Mouse (Mus musculus): ENCODE results near the gene Slco3a1. TPM values are rescaled to one million over a fixed set of nuclear protein-coding genes. Genes with fewer than 3 reads are reported as not detected.

Slco3a1 gene
- total RNA-seq, 2 experiments from 2014 or later, result 65.6 to 66.6 TPM

GRCm38 (mm10) chr7:74353707-74354468 lies 200.7 kb downstream of the Slco3a1 start:
- no peak for DNase-seq (ENCODE audit: low spot score in 2 of 2)

DNA sequence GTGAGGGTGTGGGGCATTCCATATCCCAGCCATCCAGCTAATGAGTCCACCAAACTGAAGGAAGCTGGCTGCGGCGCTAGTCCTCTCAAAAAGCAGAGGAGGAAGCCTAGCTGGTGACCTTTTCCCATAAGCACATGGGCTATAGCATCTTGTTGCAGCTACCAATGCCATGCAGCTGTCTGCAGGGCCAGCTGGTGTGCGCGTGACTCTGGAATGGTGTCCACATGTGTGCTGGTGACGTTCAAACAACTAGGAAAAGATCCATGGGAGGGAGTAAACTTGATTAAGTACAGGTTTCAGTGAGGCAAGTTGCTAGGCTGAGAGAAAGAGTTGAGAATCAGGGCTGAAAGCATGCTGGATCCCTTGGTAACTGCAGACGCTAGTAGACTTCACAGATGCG lies 201.3 kb downstream of the Slco3a1 start:
- no peak for DNase-seq (ENCODE audit: low spot score in 2 of 2)

- no peak for DNase-seq (ENCODE audit: low spot score in 2 of 2)
These were observed 206.2 kb downstream of the Slco3a1 start for GRCm38 (mm10) chr7:74348318-74348890.

DNA sequence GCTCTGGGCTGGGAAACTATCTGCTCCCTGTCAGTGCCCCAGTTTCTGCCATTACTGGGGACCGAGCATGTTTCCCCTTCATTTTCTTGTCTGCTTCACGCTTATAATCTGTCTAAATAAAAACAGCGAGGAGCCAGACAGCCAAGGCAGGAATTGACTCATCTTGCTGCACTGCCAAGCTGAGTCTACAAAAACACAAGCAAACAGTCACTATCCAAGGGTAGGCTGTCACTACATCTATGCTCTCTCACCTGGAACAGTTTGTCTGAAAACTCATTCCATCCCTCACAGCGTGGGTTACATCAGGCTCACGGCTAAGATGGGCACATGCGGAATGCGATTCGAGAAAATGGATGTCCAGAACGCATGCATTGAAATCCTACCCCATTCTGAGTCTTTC lies 207.6 kb downstream of the Slco3a1 start:
- DNase-seq (ENCODE audit: low spot score in 2 of 2), result no peak

DNA sequence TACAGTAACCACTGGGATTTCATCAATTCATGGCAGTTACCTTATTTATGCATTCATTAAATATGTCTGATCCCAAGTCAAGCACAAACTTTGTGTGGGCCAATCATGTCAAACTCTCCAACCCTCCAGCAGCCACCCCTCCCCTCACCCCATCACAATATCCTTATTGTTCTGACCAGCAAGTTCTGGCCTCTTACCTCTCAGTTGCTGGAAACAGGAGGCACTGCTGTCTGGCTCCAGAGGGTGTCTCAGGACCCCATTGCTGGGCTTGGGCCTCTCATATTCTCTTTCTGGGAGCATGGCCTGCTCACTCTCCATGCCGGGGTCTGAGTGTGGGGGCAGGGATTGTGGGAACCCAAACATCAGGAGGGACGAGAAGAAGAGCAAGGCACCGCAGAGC lies 208.1 kb downstream of the Slco3a1 start:
- DNase-seq (ENCODE audit: low spot score in 2 of 2), result no peak

DNA sequence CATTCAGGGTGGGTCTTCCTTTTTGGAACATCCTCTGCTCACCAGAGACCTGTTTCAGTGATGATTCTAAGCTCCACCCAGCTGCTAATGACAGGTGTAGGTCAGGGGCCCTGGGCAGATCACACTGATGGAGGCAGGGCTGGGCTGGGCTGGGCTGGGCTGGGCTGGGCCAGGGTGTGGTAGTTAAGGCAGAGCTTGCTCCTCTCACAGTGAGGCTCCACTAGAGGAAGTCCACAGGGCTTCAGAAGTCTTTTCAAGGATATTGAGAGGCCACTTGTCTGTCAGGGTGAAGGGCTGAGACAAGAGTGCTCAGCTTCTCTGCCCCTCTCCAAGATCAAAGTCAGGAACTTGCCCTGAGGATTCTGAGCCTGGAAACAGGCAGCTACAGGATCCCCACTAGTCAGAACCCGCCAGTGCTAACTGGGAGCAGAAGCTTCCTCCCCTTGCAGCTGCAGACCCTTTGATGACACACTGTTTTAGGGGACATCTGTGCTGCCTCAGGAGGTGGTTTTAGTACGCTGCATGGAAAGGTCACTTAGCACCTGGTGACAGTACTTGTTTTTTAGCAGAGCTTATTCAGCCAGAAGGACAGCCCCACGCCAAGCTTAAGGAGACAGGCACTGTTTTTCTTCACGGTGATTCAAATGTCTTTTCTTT lies 213.3 kb downstream of the Slco3a1 start:
- DNase-seq (ENCODE audit: low spot score in 2 of 2), result no peak

GRCm38 (mm10) chr7:74340419-74340954 lies 214.1 kb downstream of the Slco3a1 start:
- no peak for DNase-seq (ENCODE audit: low spot score in 2 of 2)

GRCm38 (mm10) chr7:74337677-74338420 lies 216.7 kb downstream of the Slco3a1 start:
- DNase-seq (ENCODE audit: low spot score in 2 of 2), result no peak

DNA sequence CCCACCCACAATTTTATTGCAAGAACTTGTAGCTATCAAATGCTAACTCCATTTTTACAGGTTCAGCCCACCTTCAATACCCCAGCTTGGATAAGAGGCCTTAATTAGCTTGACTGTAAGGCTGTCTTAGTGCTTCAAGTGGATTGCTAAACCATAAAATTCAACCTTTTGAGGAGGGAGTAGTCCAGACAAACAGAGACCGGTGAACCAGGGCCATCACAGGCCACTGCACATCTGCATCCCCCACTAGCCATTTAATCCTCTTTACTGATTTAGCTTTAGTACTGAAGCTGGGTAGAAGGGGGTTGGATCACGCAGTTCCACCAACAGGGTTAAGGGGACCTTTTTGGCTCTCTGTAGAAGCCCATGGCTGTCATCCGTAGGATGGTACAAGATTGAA lies 222.3 kb downstream of the Slco3a1 start:
- DNase-seq (ENCODE audit: low spot score in 2 of 2), result no peak

DNA sequence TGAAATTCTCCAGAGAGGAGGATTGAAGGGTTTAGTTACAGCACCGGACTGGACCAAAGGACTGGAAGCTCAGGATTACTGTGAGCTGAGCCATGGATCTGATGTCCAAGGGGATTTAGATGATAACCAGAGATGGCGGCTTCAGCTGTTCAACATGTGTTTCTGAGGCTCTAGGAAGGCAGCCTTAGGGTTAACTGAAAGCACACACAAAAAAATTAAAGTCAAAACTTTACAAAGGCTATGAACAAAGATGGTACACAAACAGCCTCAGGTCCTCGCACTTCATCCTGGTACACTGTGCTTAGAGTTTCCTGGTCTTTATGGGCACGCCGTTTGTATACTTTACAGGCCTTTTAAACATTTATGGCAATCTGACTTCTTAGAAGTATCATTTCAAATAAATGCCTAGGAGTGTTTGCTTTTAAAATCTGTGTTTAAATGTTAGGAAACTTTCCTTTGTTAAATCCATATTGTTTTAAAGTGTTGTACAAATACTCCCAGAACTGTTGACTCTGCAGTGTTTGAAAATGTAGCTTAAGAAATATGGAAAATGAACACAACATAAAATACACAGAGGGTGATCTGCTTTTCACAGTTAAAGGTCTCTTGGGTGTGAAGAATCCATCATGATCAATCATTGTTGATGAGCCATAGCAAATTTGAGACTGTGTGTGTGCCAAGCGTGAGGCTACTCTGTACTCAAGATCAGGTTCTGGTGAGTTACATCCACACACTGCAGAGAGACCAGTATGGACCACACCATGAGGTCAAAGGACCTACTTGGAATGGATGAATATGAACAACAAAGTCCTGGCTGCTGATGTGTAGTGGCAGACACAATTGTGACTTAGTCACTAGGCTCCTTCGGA lies 223.5 kb downstream of the Slco3a1 start:
- DNase-seq (ENCODE audit: low spot score in 2 of 2), result no peak

- DNase-seq (ENCODE audit: low spot score in 2 of 2), result no peak
These were observed 224.3 kb downstream of the Slco3a1 start for GRCm38 (mm10) chr7:74330117-74330857.

GRCm38 (mm10) chr7:74329004-74329403 lies 225.6 kb downstream of the Slco3a1 start:
- no peak for DNase-seq (ENCODE audit: low spot score in 2 of 2)

- no peak for DNase-seq (ENCODE audit: low spot score in 2 of 2)
These were observed 226.9 kb downstream of the Slco3a1 start for GRCm38 (mm10) chr7:74327716-74328115.

DNA sequence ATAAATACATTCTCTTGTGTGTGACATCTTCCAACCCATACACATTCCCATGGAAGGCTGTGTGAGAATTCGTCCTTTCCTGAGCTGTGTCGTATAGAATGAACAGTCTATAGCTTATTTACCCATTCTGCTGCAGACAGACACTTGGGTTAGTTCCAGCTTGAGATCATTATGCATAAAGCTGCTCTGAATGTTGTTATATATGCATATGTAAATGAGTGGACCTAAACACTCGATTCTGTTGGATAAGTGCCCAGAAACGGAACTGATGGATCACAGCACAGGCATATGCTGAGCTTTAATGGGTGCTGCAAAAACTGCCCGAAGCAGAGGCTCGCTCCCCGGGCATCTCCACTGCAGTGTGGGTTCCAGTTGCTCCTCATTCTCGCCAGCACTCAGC lies 229.5 kb downstream of the Slco3a1 start:
- no peak for DNase-seq (ENCODE audit: low spot score in 2 of 2)

DNA sequence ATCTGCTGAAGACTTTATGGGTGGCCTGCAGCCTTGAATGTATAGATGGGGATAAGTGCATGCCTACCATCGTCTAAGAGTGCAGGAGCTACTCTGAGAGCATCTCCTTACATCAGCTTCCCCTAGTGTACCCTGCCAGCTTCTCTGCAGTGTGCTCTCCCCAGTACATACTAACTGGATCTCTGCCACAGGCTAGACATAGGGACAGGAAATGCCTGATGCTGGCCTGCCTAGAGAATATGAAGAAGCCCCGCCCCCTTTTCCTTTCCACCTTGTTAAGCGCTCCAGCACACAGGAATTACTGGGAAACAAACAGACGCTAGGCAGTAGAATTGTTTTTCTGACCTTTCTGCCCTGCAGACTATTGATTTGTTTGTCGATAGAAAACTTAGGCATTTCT lies 230.9 kb downstream of the Slco3a1 start:
- DNase-seq (ENCODE audit: low spot score in 2 of 2), result no peak

DNA sequence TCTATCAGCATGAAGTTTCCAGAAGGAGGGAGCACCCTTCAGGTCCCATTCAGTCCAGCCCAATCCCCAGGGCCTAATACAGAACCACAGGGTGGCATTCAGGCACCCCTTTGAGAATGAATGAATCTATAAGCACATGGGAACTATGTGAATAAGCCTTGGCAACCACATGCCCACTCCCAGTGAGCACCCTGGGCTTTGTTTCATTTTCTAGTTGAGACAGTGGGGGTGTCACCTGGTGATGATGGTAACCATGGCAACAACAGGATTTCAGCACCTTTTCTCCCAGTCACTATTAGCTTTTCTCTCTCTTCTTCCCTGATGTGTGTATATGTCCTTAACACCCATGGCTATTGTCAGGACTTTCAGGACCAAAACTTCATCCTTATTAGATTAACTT lies 231.4 kb downstream of the Slco3a1 start:
- no peak for DNase-seq (ENCODE audit: low spot score in 2 of 2)

DNA sequence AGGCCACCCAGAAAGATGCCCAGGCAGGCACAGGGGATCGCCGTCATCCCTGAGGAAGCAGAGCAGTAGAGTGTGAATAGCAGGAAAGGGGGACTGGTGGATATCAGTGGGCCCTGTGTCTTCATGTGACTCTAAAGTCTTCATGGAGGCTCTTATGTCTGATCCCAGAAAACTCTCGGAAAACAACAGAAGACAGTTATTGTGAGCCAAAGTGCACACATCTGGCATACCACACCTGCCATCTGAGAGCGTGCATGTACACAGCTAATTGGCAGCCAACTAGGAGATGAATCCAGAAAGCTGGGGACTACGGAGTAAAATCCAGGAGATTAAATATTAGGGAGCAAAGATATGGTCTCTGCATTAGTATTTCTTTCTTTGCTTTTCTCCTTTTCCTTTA lies 233.9 kb downstream of the Slco3a1 start:
- no peak for DNase-seq (ENCODE audit: low spot score in 2 of 2)

DNA sequence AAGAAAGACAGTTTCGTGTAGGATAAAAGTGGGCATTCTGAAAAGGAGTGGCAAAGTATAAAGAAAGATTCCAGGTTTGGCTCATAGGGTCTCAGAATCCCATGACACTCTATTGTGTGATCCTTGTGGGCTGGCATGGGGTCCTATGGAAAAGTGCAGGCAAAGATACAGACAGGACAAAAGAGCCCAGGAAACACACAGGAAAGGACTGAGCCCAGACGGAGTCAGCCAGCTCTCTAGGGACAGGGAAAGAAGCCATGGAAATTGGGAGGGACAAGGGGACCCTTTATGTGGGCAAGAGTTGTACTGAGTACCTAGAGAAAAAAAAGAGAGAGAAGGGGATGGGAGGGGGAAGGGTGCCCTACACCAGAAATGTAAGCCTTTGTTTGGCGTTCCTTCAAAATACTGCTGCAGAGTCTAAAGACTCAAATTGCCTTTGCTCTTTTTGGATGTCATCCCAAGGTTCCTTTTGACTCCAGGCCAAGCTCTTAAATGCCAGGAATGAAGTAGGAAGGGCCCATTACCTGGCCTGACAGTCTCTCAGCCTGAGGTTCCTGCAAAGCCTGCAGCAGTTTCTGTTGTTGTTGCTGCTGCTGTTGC lies 238.6 kb downstream of the Slco3a1 start:
- DNase-seq (ENCODE audit: low spot score in 2 of 2), result no peak

- no peak for DNase-seq (ENCODE audit: low spot score in 2 of 2)
These were observed 240.3 kb downstream of the Slco3a1 start for GRCm38 (mm10) chr7:74314276-74314675.

Measured in layer of hippocampus, postnatal 10 days (tissue).